Mouse (Mus musculus): ENCODE measurements at regions not wholly inside any gene's neighbourhood (a gene's known extent, or its start where the extent isn't known, plus 50 kb on each side); places are given as distances from the start of the nearest gene placed in this dataset.

GRCm38 (mm10) chr6:14819798-14820197 lies 64.7 kb upstream of the Ppp1r3a start:
- no peak for DNase-seq (ENCODE audit: low spot score in 2 of 2)

DNA sequence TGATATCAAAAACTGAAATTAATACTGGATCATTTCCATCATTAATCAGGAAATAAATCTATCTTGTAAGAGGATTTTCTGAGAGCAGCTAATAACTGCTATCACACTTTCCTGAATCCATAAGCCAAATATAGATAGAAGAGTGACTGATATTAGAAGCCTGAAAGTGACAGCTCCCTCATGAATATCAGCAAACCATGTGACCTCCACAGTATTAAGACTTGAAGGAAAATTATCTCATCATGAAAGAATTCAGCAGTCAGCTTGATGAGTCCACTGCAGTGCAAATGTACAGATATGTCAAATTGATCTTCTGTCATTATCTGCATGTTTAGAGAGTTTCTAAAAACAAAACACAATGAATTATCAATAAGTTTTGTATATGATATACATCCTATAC lies 69.7 kb upstream of the Ppp1r3a start:
- DNase-seq (ENCODE audit: low spot score in 2 of 2): no peak

GRCm38 (mm10) chr6:14838910-14839309 lies 62.2 kb upstream of the Foxp2 start:
- DNase-seq (ENCODE audit: low spot score in 2 of 2): peak in 1 of 2 experiments; percentile 15

All from layer of hippocampus, postnatal 10 days (tissue).